Mouse (Mus musculus) stomach, embryonic 14.5 days (tissue): Measurements from ENCODE around the gene Tmem210. TPM values are rescaled to one million over a fixed set of nuclear protein-coding genes. Genes with fewer than 3 reads are reported as not detected.
A peak's percentile ranks its signal among the peaks of the same experiment; 100 is the strongest.

ENCODE experiments used
- ATAC-seq: fragments of 200-750 bp; cut with Nextera tagmentation; 2 replicates; pipeline ENCODE4 v1.8.0; 2017; ENCODE audit warnings: low read depth, moderate TSS enrichment; ENCODE audit not compliant: insufficient number of reproducible peaks, insufficient read depth, low FRiP score
- H3K27ac ChIP-seq: fragments of 300-500 bp; sonication (generic); 2 replicates; pipeline ENCODE4 v1.5.1; 2014; ENCODE audit warnings: mild to moderate bottlenecking, low read length, moderate library complexity, mixed read lengths
- H3K27me3 ChIP-seq: fragments of 300-500 bp; sonication (generic); 2 replicates; pipeline ENCODE4 v1.6.1; 2014; ENCODE audit warnings: low read length, control low read depth, mixed read lengths; ENCODE audit not compliant: control insufficient read depth, insufficient read depth
- H3K36me3 ChIP-seq: fragments of 300-500 bp; sonication (generic); 2 replicates; pipeline ENCODE4 v1.6.1; 2014; ENCODE audit warnings: mild to moderate bottlenecking, control low read depth, low read length, moderate library complexity, mixed read lengths; ENCODE audit not compliant: control insufficient read depth, insufficient read depth
- H3K4me1 ChIP-seq: fragments of 300-500 bp; sonication (generic); 2 replicates; pipeline ENCODE4 v1.6.1; 2014; ENCODE audit warnings: low read length, control low read depth, mixed read lengths; ENCODE audit not compliant: control insufficient read depth, insufficient read depth
- H3K4me2 ChIP-seq: fragments of 300-500 bp; sonication (generic); replicated peaks from 2 replicates; pipeline ENCODE4 v1.6.1; 2014; ENCODE audit warnings: low read depth, low read length, control low read depth
- H3K4me3 ChIP-seq: fragments of 300-500 bp; sonication (generic); 2 replicates; pipeline ENCODE4 v1.5.1; 2014; ENCODE audit warnings: low read depth, low read length, control low read depth
- H3K9ac ChIP-seq: fragments of 300-500 bp; sonication (generic); replicated peaks from 2 replicates; pipeline ENCODE4 v1.6.1; 2014; ENCODE audit warnings: low read depth, mild to moderate bottlenecking, control low read depth, low read length, moderate library complexity, mixed read lengths
- H3K9me3 ChIP-seq: fragments of 300-500 bp; sonication (generic); 2 replicates; pipeline ENCODE4 v1.6.1; 2016; ENCODE audit warnings: low read depth, low read length, control low read depth; ENCODE audit not compliant: control insufficient read depth
- WGBS: fragments of 180-500 bp; shearing (Covaris S2); extraction: QIAGEN DNeasy Blood & Tissue Kit; methylation state at CpG from one replicate; pipeline ENCODE4 v1.1.7; 2014; 5-methylcytosine and 5-hydroxymethylcytosine counted together
- polyA plus RNA-seq: library from polyadenylated mRNA; unstranded; fragments of >200 nt; fragmentation: Nextera tagmentation; extraction: Ambion mirVana; gene quantifications from 2 replicates; pipeline ENCODE4 v1.2.1, GENCODE M21; 2014

The Tmem210 gene
- polyA plus RNA-seq, 1 experiment from 2014 or later: not detected

- H3K4me2 ChIP-seq: no peak overlapping the region
- ATAC-seq: no peak
- 46% methylated on average over 10 of the region's 10 CpGs for WGBS
- H3K4me1 ChIP-seq: no peaks in the 10 kb centered on the region
- peaks cover 54% of the 10 kb centered on the region for H3K27me3 ChIP-seq
- H3K9ac ChIP-seq: no peak overlapping the region
- no peak overlapping the region for H3K27ac ChIP-seq
- H3K36me3 ChIP-seq: no peaks in the 10 kb centered on the region
- no peaks in the 10 kb centered on the region for H3K9me3 ChIP-seq
- no peak overlapping the region for H3K4me3 ChIP-seq
These were observed 22.2 kb downstream of the Tmem210 start for GRCm38 (mm10) chr2:25310180-25310579.

GRCm38 (mm10) chr2:25310969-25311368, 23.0 kb downstream of the Tmem210 start:
- H3K4me2 ChIP-seq: no peak overlapping the region; the same call in 1 of the 2 replicates
- no peak overlapping the region for H3K9ac ChIP-seq
- no peak overlapping the region for H3K27ac ChIP-seq
- H3K27me3 ChIP-seq: peaks cover 49% of the 10 kb centered on the region
- no peaks in the 10 kb centered on the region for H3K4me1 ChIP-seq
- H3K4me3 ChIP-seq: no peak overlapping the region
- no peaks in the 10 kb centered on the region for H3K36me3 ChIP-seq
- H3K9me3 ChIP-seq: no peaks in the 10 kb centered on the region
- ATAC-seq: no peak
- 2% methylated on average over 22 of the region's 22 CpGs for WGBS

- 5% methylated on average over 11 of the region's 11 CpGs for WGBS
- Histone ChIP-seq H3K9ac (no peak overlapping the region), H3K36me3 (no peaks in the 10 kb centered on the region), H3K27ac (no peak overlapping the region), H3K9me3 (no peaks in the 10 kb centered on the region), H3K27me3 (peaks cover 46% of the 10 kb centered on the region), H3K4me3 (no peak overlapping the region), H3K4me2 (no peak overlapping the region; the same call in 1 of the 2 replicates), H3K4me1 (no peaks in the 10 kb centered on the region)
- ATAC-seq: no peak
These were observed 23.5 kb downstream of the Tmem210 start for GRCm38 (mm10) chr2:25311491-25311891.

GRCm38 (mm10) chr2:25318119-25318966, 30.4 kb downstream of the Tmem210 start:
- Histone ChIP-seq H3K9me3 (no peaks in the 10 kb centered on the region), H3K27ac (no peak overlapping the region), H3K27me3 (peaks cover 35% of the 10 kb centered on the region), H3K4me3 (peak overlapping the region; percentile 22), H3K4me1 (0 out of 2 replicates have a peak, but pooled peaks cover 4% of the 10 kb centered on the region), H3K4me2 (peak overlapping the region; percentile 44), H3K9ac (no peak overlapping the region), H3K36me3 (no peaks in the 10 kb centered on the region)
- 6% methylated on average over 31 of the region's 31 CpGs for WGBS
- ATAC-seq: no peak

GRCm38 (mm10) chr2:25318971-25319773, 31.2 kb downstream of the Tmem210 start, which contains the start of gene Grin1:
Grin1 (minus strand) TSS chr2:25319187.
- Histone ChIP-seq H3K27ac (no peak within 1 kb of the TSS), H3K36me3 (no peaks in the 10 kb centered on the region), H3K4me3 (peak within 1 kb of the TSS; percentile 22), H3K4me2 (peak within 1 kb of the TSS; percentile 44), H3K4me1 (0 out of 2 replicates have a peak, but pooled peaks cover 4% of the 10 kb centered on the region), H3K27me3 (peaks cover 32% of the 10 kb centered on the region), H3K9me3 (no peaks in the 10 kb centered on the region), H3K9ac (no peak within 1 kb of the TSS)
- WGBS: 9% methylated on average over 58 of the region's 58 CpGs
- peak; percentile 63; the same call in 1 of the 2 replicates for ATAC-seq

GRCm38 (mm10) chr2:25320084-25320483, 32.1 kb downstream of the Tmem210 start:
- Histone ChIP-seq H3K27ac (no peak overlapping the region), H3K9me3 (no peaks in the 10 kb centered on the region), H3K27me3 (peaks cover 29% of the 10 kb centered on the region), H3K4me3 (no peak overlapping the region), H3K4me2 (no peak overlapping the region), H3K9ac (no peak overlapping the region), H3K4me1 (0 out of 2 replicates have a peak, but pooled peaks cover 4% of the 10 kb centered on the region), H3K36me3 (no peaks in the 10 kb centered on the region)
- ATAC-seq: no peak
- WGBS: 33% methylated on average over 2 of the region's 2 CpGs

- Histone ChIP-seq H3K4me1 (no peaks in the 10 kb centered on the region; the same call in 1 of the 2 replicates), H3K4me3 (no peak overlapping the region), H3K9ac (no peak overlapping the region), H3K27ac (no peak overlapping the region), H3K36me3 (no peaks in the 10 kb centered on the region), H3K4me2 (no peak overlapping the region), H3K27me3 (no peaks in the 10 kb centered on the region), H3K9me3 (no peaks in the 10 kb centered on the region)
- ATAC-seq: no peak
- 71% methylated on average over 2 of the region's 2 CpGs for WGBS
These were observed 38.1 kb downstream of the Tmem210 start for GRCm38 (mm10) chr2:25326036-25326435.

- H3K4me2 ChIP-seq: no peak overlapping the region
- H3K27me3 ChIP-seq: no peaks in the 10 kb centered on the region
- WGBS: 37% methylated on average over 7 of the region's 7 CpGs
- peaks cover 11% of the 10 kb centered on the region for H3K4me1 ChIP-seq
- no peak overlapping the region for H3K27ac ChIP-seq
- no peaks in the 10 kb centered on the region for H3K9me3 ChIP-seq
- no peak overlapping the region for H3K4me3 ChIP-seq
- no peak for ATAC-seq
- no peak overlapping the region for H3K9ac ChIP-seq
- H3K36me3 ChIP-seq: no peaks in the 10 kb centered on the region
These were observed 40.5 kb downstream of the Tmem210 start for GRCm38 (mm10) chr2:25328440-25328839.
